Mouse (Mus musculus): ENCODE measurements around the gene Copb1.
"Not testable (repeated sequence)": the region's sequence is repeated elsewhere in the genome, so short reads cannot be mapped to it uniquely, and the experiment has no call there.

DNA sequence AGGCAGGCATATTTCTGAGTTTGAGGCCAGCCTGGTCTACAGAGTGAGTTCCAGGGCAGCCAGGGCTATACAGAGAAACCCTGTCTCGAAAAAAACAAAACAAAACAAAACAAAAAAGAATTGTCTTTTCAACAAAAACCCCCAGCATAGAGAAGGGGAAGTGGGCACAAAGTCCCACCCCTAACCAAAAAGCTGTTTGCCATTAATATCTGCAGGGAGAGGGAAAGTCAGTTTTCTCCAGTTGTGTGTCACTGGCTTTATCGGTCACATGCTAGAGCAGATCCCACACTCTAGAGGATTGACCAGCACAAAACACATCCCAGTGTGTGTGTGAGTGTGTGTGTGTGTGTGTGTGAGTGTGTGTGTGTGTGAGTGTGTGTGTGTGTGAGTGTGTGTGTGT lies 59.7 kb downstream of the Copb1 start:
- TF ChIP-seq CTCF (IDR thresholded peaks at IDR 0.05; ENCODE audit: extremely low read depth, insufficient read depth, insufficient read length, insufficient replicate concordance); POLR2A (IDR thresholded peaks at IDR 0.05; ENCODE audit: low read depth, low read length): not testable (repeated sequence)
